Mouse (Mus musculus): ENCODE results near the gene Pawr. TPM values are rescaled to one million over a fixed set of nuclear protein-coding genes. Genes with fewer than 3 reads are reported as not detected.
A peak's percentile ranks its signal among the peaks of the same experiment; 100 is the strongest.
"Not testable (repeated sequence)": the region's sequence is repeated elsewhere in the genome, so short reads cannot be mapped to it uniquely, and the experiment has no call there.

Gene Pawr
- polyA plus RNA-seq, 1 experiment from 2014 or later = 4.2 TPM

GRCm38 (mm10) chr10:108409529-108409928, 77.6 kb downstream of the Pawr start:
- H3K9ac ChIP-seq (ENCODE audit: low read length) = no peak overlapping the region
- WGBS = 89% methylated on average over 6 of the region's 6 CpGs
- H3K27me3 ChIP-seq (replicated peaks; ENCODE audit: control insufficient read depth, insufficient read depth, low read length) = no peaks in the 10 kb centered on the region

GRCm38 (mm10) chr10:108414936-108415635, 83.2 kb downstream of the Pawr start:
- Histone ChIP-seq H3K4me2 (ENCODE audit: low read length) (no peak overlapping the region), H3K27me3 (replicated peaks; ENCODE audit: control insufficient read depth, insufficient read depth, low read length) (no peaks in the 10 kb centered on the region), H3K9ac (ENCODE audit: low read length) (no peak overlapping the region), H3K4me3 (ENCODE audit: low read depth, low read length) (no peak overlapping the region), H3K4me1 (ENCODE audit: control insufficient read depth, insufficient read depth, low read length) (no peaks in the 10 kb centered on the region), H3K36me3 (ENCODE audit: control insufficient read depth, insufficient read depth, low read length) (no peaks in the 10 kb centered on the region), H3K27ac (ENCODE audit: low read depth, low read length) (no peak overlapping the region), H3K9me3 (replicated peaks; ENCODE audit: control insufficient read depth, low read length) (no peaks in the 10 kb centered on the region)
- no peak for DNase-seq (ENCODE audit: low spot score)
- ATAC-seq = no peak
- 92% methylated on average over 14 of the region's 14 CpGs for WGBS

More at GRCm38 (mm10) chr10:108409529-108409928, 77.6 kb downstream of the Pawr start:
- Histone ChIP-seq H3K4me1 (ENCODE audit: control insufficient read depth, insufficient read depth, low read length) (no peaks in the 10 kb centered on the region), H3K27ac (ENCODE audit: low read depth, low read length) (no peak overlapping the region), H3K4me3 (ENCODE audit: low read depth, low read length) (no peak overlapping the region), H3K4me2 (ENCODE audit: low read length) (no peak overlapping the region), H3K9me3 (replicated peaks; ENCODE audit: control insufficient read depth, low read length) (no peaks in the 10 kb centered on the region), H3K36me3 (ENCODE audit: control insufficient read depth, insufficient read depth, low read length) (no peaks in the 10 kb centered on the region)
- DNase-seq (ENCODE audit: low spot score) (no peak), ATAC-seq (no peak)

GRCm38 (mm10) chr10:108417448-108417847, 85.5 kb downstream of the Pawr start:
- Histone ChIP-seq H3K4me1 (ENCODE audit: control insufficient read depth, insufficient read depth, low read length) (no peaks in the 10 kb centered on the region), H3K36me3 (ENCODE audit: control insufficient read depth, insufficient read depth, low read length) (no peaks in the 10 kb centered on the region), H3K4me2 (ENCODE audit: low read length) (no peak overlapping the region), H3K27ac (ENCODE audit: low read depth, low read length) (no peak overlapping the region), H3K9me3 (replicated peaks; ENCODE audit: control insufficient read depth, low read length) (no peaks in the 10 kb centered on the region), H3K4me3 (ENCODE audit: low read depth, low read length) (no peak overlapping the region), H3K27me3 (replicated peaks; ENCODE audit: control insufficient read depth, insufficient read depth, low read length) (no peaks in the 10 kb centered on the region), H3K9ac (ENCODE audit: low read length) (no peak overlapping the region)
- WGBS = 89% methylated on average over 5 of the region's 5 CpGs
- no peak for DNase-seq (ENCODE audit: low spot score)
- ATAC-seq = no peak

- H3K4me2 ChIP-seq (ENCODE audit: low read length) = no peak overlapping the region
- no peak for DNase-seq (ENCODE audit: low spot score)
- no peak for ATAC-seq
- H3K27ac ChIP-seq (ENCODE audit: low read depth, low read length) = no peak overlapping the region
- H3K36me3 ChIP-seq (ENCODE audit: control insufficient read depth, insufficient read depth, low read length) = no peaks in the 10 kb centered on the region
- no peak overlapping the region for H3K9ac ChIP-seq (ENCODE audit: low read length)
- 97% methylated on average over 10 of the region's 10 CpGs for WGBS
- no peak overlapping the region for H3K4me3 ChIP-seq (ENCODE audit: low read depth, low read length)
- peaks cover 8% of the 10 kb centered on the region; the same call in 1 of the 2 replicates for H3K4me1 ChIP-seq (ENCODE audit: control insufficient read depth, insufficient read depth, low read length)
- no peaks in the 10 kb centered on the region for H3K9me3 ChIP-seq (replicated peaks; ENCODE audit: control insufficient read depth, low read length)
- no peaks in the 10 kb centered on the region for H3K27me3 ChIP-seq (replicated peaks; ENCODE audit: control insufficient read depth, insufficient read depth, low read length)
Measured at GRCm38 (mm10) chr10:108430553-108430952, 98.6 kb downstream of the Pawr start.

GRCm38 (mm10) chr10:108432194-108432593, 100.3 kb downstream of the Pawr start:
- ATAC-seq = no peak
- DNase-seq (ENCODE audit: low spot score) = no peak
- no peak overlapping the region for H3K4me3 ChIP-seq (ENCODE audit: low read depth, low read length)
- H3K9ac ChIP-seq (ENCODE audit: low read length) = no peak overlapping the region
- H3K36me3 ChIP-seq (ENCODE audit: control insufficient read depth, insufficient read depth, low read length) = no peaks in the 10 kb centered on the region
- H3K4me2 ChIP-seq (ENCODE audit: low read length) = no peak overlapping the region
- 12% methylated on average over 10 of the region's 10 CpGs for WGBS
- peaks cover 8% of the 10 kb centered on the region; the same call in 1 of the 2 replicates for H3K4me1 ChIP-seq (ENCODE audit: control insufficient read depth, insufficient read depth, low read length)
- no peaks in the 10 kb centered on the region for H3K27me3 ChIP-seq (replicated peaks; ENCODE audit: control insufficient read depth, insufficient read depth, low read length)
- no peaks in the 10 kb centered on the region for H3K9me3 ChIP-seq (replicated peaks; ENCODE audit: control insufficient read depth, low read length)
- H3K27ac ChIP-seq (ENCODE audit: low read depth, low read length) = no peak overlapping the region

GRCm38 (mm10) chr10:108433976-108434375, 102.1 kb downstream of the Pawr start:
- Histone ChIP-seq H3K36me3 (ENCODE audit: control insufficient read depth, insufficient read depth, low read length) (no peaks in the 10 kb centered on the region), H3K9me3 (replicated peaks; ENCODE audit: control insufficient read depth, low read length) (no peaks in the 10 kb centered on the region), H3K9ac (ENCODE audit: low read length) (no peak overlapping the region), H3K4me2 (ENCODE audit: low read length) (0 out of 2 replicates have a peak overlapping the region, but pooled peaks have one; percentile 20), H3K27me3 (replicated peaks; ENCODE audit: control insufficient read depth, insufficient read depth, low read length) (no peaks in the 10 kb centered on the region), H3K4me3 (ENCODE audit: low read depth, low read length) (no peak overlapping the region), H3K27ac (ENCODE audit: low read depth, low read length) (no peak overlapping the region), H3K4me1 (ENCODE audit: control insufficient read depth, insufficient read depth, low read length) (peaks cover 8% of the 10 kb centered on the region; the same call in 1 of the 2 replicates)
- ATAC-seq (no peak), DNase-seq (ENCODE audit: low spot score) (no peak)
- 7% methylated on average over 15 of the region's 15 CpGs for WGBS

GRCm38 (mm10) chr10:108435616-108436015, 103.7 kb downstream of the Pawr start:
- Histone ChIP-seq H3K27ac (ENCODE audit: low read depth, low read length) (no peak overlapping the region), H3K4me2 (ENCODE audit: low read length) (no peak overlapping the region), H3K27me3 (replicated peaks; ENCODE audit: control insufficient read depth, insufficient read depth, low read length) (no peaks in the 10 kb centered on the region), H3K9me3 (replicated peaks; ENCODE audit: control insufficient read depth, low read length) (no peaks in the 10 kb centered on the region), H3K9ac (ENCODE audit: low read length) (no peak overlapping the region), H3K4me1 (ENCODE audit: control insufficient read depth, insufficient read depth, low read length) (peaks cover 8% of the 10 kb centered on the region; the same call in 1 of the 2 replicates), H3K36me3 (ENCODE audit: control insufficient read depth, insufficient read depth, low read length) (no peaks in the 10 kb centered on the region), H3K4me3 (ENCODE audit: low read depth, low read length) (no peak overlapping the region)
- 29% methylated on average over 5 of the region's 5 CpGs for WGBS
- peak; percentile 55 for DNase-seq (ENCODE audit: low spot score)
- ATAC-seq = peak; percentile 57; the same call in 1 of the 2 replicates

GRCm38 (mm10) chr10:108436365-108436764, 104.4 kb downstream of the Pawr start:
- Histone ChIP-seq H3K9ac (ENCODE audit: low read length) (no peak overlapping the region), H3K4me2 (ENCODE audit: low read length) (no peak overlapping the region), H3K4me1 (ENCODE audit: control insufficient read depth, insufficient read depth, low read length) (peaks cover 8% of the 10 kb centered on the region; the same call in 1 of the 2 replicates), H3K4me3 (ENCODE audit: low read depth, low read length) (no peak overlapping the region), H3K27ac (ENCODE audit: low read depth, low read length) (no peak overlapping the region), H3K36me3 (ENCODE audit: control insufficient read depth, insufficient read depth, low read length) (no peaks in the 10 kb centered on the region), H3K9me3 (replicated peaks; ENCODE audit: control insufficient read depth, low read length) (no peaks in the 10 kb centered on the region), H3K27me3 (replicated peaks; ENCODE audit: control insufficient read depth, insufficient read depth, low read length) (no peaks in the 10 kb centered on the region)
- ATAC-seq (no peak), DNase-seq (ENCODE audit: low spot score) (no peak)
- WGBS = 56% methylated on average over 8 of the region's 8 CpGs

- not testable (repeated sequence) for DNase-seq (ENCODE audit: low spot score); H3K27ac ChIP-seq (ENCODE audit: low read depth, low read length); H3K4me1 ChIP-seq (ENCODE audit: control insufficient read depth, insufficient read depth, low read length); H3K4me3 ChIP-seq (ENCODE audit: low read depth, low read length); H3K36me3 ChIP-seq (ENCODE audit: control insufficient read depth, insufficient read depth, low read length); H3K4me2 ChIP-seq (ENCODE audit: low read length); H3K27me3 ChIP-seq (replicated peaks; ENCODE audit: control insufficient read depth, insufficient read depth, low read length); ATAC-seq; H3K9me3 ChIP-seq (replicated peaks; ENCODE audit: control insufficient read depth, low read length); H3K9ac ChIP-seq (ENCODE audit: low read length)
- WGBS = 94% methylated on average over 5 of the region's 5 CpGs
Measured at GRCm38 (mm10) chr10:108440251-108440650, 108.3 kb downstream of the Pawr start.
